Mouse (Mus musculus) inflammation-experienced regulatory T-cells, adult 6 months (primary cell): ENCODE measurements around the gene Olfr385. TPM values are rescaled to one million over a fixed set of nuclear protein-coding genes. Genes with fewer than 3 reads are reported as not detected.
"Not testable (repeated sequence)": the region's sequence is repeated elsewhere in the genome, so short reads cannot be mapped to it uniquely, and the experiment has no call there.

Source experiments
- ATAC-seq: one replicate; pipeline ENCODE4 v1.8.0; 2017
- polyA plus RNA-seq, 3 experiments: library from polyadenylated mRNA; unstranded; fragments of 100-300 nt; shearing (Covaris generic); gene quantifications; one replicate each; pipeline ENCODE4 v1.2.1; 2017

Gene Olfr385
- not detected for polyA plus RNA-seq

GRCm38 (mm10) chr11:73592908-73593307 lies at the start of gene Olfr385:
Olfr385 (minus strand) TSS chr11:73593008.
- no peak for ATAC-seq

DNA sequence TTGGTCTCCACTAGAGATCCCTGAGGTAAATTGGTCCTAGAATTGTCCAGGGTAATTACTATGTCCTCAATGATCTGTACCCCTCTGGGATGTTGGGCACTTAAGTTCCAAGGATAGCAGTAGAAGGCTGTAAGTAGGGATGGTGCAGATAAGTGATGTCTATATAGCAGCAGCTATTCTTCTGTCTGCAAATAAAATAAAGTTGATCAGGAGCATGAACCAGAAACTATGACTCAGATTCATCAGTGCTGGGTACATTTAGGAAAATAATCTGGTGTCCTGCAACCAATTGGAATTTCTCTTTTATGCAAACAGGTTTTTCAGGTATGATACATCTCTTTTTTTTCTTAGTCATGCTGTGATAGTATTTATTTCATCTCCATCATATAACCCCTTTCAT lies 5.5 kb upstream of the Olfr385 start, which contains the start of gene Olfr384:
TSS of gene Olfr384 (plus strand) at position 301 of the 400 bp plus-strand sequence.
- no peak for ATAC-seq

DNA sequence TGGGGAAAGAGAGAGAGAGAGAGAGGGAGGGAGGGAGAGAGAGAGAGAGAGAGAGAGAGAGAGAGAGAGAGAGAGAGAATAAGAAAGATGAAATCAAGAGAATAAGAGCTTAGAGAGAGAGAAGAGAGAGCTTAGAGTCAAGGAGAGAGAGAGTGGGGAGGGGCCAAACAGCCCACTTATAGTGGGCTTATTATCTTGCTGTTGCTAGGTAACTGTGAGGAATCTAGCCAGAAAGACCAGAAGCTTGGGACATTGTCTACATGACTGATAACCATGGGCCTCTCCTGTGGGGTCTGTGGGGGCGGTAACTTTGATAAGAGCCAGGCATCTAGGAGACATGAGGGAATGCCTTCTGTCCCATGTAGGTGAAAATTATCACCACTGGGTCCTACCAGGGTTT lies 9.6 kb downstream of the Olfr385 start:
- ATAC-seq: not testable (repeated sequence)

DNA sequence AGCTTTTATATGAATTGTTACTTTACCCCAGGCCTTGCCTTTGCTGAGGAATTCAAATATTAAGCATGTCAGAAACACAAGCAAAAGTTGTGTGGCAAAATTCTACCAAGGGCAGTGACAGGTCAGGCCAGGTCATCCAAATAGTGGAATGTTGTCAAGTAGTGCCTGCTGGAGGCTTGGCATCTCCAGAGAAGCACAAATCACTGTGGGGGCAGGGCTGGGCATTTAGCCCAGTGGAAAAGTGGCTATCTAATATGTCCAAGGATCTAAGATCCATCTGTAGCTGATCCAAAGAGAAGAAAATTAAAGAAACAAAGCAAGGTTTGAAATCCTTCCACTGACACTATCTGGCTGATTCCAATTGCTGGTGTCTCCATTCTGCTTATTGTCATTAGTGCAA lies 12.9 kb downstream of the Olfr385 start:
- no peak for ATAC-seq

Other genes starting within 250 kb of the Olfr385 start
- not detected for gene Olfr20, start 242.2 kb downstream of the Olfr385 start, polyA plus RNA-seq
- not detected for gene Olfr376, start 221.8 kb downstream of the Olfr385 start, polyA plus RNA-seq
- not detected for gene Olfr1, start 193.4 kb downstream of the Olfr385 start, polyA plus RNA-seq
- not detected for gene Olfr378, start 164.5 kb downstream of the Olfr385 start, polyA plus RNA-seq
- gene Olfr380, start 135.5 kb downstream of the Olfr385 start, polyA plus RNA-seq: not detected
- gene Olfr381, start 101.4 kb downstream of the Olfr385 start, polyA plus RNA-seq: not detected
- gene Olfr382, start 75.8 kb downstream of the Olfr385 start, polyA plus RNA-seq: not detected
- not detected for gene Olfr384, start 5.6 kb upstream of the Olfr385 start, polyA plus RNA-seq
- gene Zfp735, start 95.8 kb upstream of the Olfr385 start, polyA plus RNA-seq: not detected
- not detected for gene Olfr389, start 187.7 kb upstream of the Olfr385 start, polyA plus RNA-seq
- not detected for gene Olfr390, start 190.0 kb upstream of the Olfr385 start, polyA plus RNA-seq
- not detected for gene Olfr391-ps, start 210.0 kb upstream of the Olfr385 start, polyA plus RNA-seq
- under 1 TPM in 1 of 3 experiments, not detected in 2; 0.17 TPM for gene Olfr392, start 224.0 kb upstream of the Olfr385 start, polyA plus RNA-seq